Mouse (Mus musculus): ENCODE measurements around the gene Fbxl3. TPM values are rescaled to one million over a fixed set of nuclear protein-coding genes. Genes with fewer than 3 reads are reported as not detected.

The Fbxl3 gene
- total RNA-seq, 1 experiment: 32.6 TPM

DNA sequence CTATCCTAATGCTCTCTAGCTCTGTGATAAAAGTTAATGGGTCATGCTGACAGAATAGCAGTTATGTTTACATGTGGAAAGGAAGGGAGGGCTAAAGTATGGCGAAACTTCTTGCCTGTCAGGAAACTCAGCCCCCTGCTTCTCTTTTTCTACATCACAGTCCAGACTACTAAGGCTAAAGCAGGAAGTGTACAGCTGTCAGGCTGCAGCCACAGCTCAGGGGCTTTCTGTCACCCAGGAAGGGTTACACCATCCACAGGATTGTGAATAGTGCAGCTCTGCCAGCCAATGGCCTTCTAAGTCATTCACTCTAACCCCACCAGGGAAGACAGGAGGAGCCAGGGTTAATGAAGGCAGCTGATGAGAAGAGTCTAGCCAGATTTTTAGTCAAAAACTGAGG is 40.4 kb downstream of the Fbxl3 start:
- no peaks in the 10 kb centered on the region for H3K36me3 ChIP-seq (ENCODE audit: control insufficient read depth, insufficient read depth, low read length, poor library complexity, severe bottlenecking)
- in situ Hi-C loops (cut with MboI; ENCODE audit: low sequenced_read_pairs in 2 of 2, unreplicated experiment in 2 of 2): no loop called here

DNA sequence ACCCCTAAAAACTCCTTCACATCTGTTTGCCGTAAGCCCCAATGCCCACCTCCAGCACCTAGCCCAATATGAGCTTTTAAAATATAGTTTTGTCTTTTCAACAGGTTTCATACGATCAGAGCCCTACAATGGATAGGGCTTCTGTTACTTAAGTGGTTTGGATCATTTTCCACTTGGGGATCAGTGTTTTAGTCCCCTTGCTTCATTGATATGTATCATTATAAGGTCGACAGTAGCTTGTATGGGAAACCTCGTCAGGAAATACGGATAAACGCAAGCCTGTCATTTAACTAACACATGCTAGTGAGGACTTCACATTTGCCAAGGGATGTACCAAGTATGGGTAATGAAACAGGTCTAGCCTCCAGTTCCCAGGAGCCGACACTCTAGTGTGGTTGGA is 42.8 kb downstream of the Fbxl3 start:
- Histone ChIP-seq H3K4me1 (ENCODE audit: control insufficient read depth in 2 of 2, insufficient read depth in 2 of 2, low read length in 2 of 2, poor library complexity in 1 of 2) (peaks cover 0 to 3% of the 10 kb centered on the region in 2 experiments; a peak in 2 of 4 replicates), H3K27ac (ENCODE audit: insufficient read depth, low read depth, low read length, poor library complexity, severe bottlenecking) (no peak overlapping the region), H3K9me3 (ENCODE audit: control insufficient read depth, insufficient read depth, low read depth, low read length) (no peaks in the 10 kb centered on the region), H3K4me3 (ENCODE audit: insufficient read depth in 1 of 2, low read depth in 1 of 2, low read length in 2 of 2, poor library complexity in 1 of 2, severe bottlenecking in 1 of 2) (no peak overlapping the region), H3K9ac (ENCODE audit: insufficient read depth, low read depth, low read length, poor library complexity, severe bottlenecking) (no peak overlapping the region), H3K36me3 (ENCODE audit: control insufficient read depth, insufficient read depth, low read length, poor library complexity, severe bottlenecking) (no peaks in the 10 kb centered on the region)
- no peak for DNase-seq (ENCODE audit: low read depth, low spot score)
- no peak for TF ChIP-seq HCFC1 (IDR thresholded peaks at IDR 0.05; ENCODE audit: borderline replicate concordance, insufficient read depth, low read length)
- no peak for TF ChIP-seq ZNF384 (IDR thresholded peaks at IDR 0.05; ENCODE audit: low read depth, low read length)
- TF ChIP-seq MAFK (IDR thresholded peaks at IDR 0.05; ENCODE audit: insufficient read depth, low read depth, low read length): no peak
- TF ChIP-seq CHD2 (IDR thresholded peaks at IDR 0.05; ENCODE audit: low read depth, low read length): no peak
- TF ChIP-seq ZC3H11A (IDR thresholded peaks at IDR 0.05; ENCODE audit: borderline replicate concordance, low read depth, low read length): no peak
- in situ Hi-C loops (cut with MboI; ENCODE audit: low sequenced_read_pairs in 2 of 2, unreplicated experiment in 2 of 2): no loop called here

More for the DNA sequence above, 40.4 kb downstream of the Fbxl3 start:
- DNase-seq (ENCODE audit: low read depth, low spot score): no peak
- H3K4me3 ChIP-seq (ENCODE audit: insufficient read depth in 1 of 2, low read depth in 1 of 2, low read length in 2 of 2, poor library complexity in 1 of 2, severe bottlenecking in 1 of 2): 0 out of 4 replicates have a peak overlapping the region, but pooled peaks of 1 of the 2 experiments have one; percentile 11
- TF ChIP-seq MAFK (IDR thresholded peaks at IDR 0.05; ENCODE audit: insufficient read depth, low read depth, low read length): no peak
- TF ChIP-seq ZNF384 (IDR thresholded peaks at IDR 0.05; ENCODE audit: low read depth, low read length): no peak
- no peak for TF ChIP-seq ZC3H11A (IDR thresholded peaks at IDR 0.05; ENCODE audit: borderline replicate concordance, low read depth, low read length)
- TF ChIP-seq CHD2 (IDR thresholded peaks at IDR 0.05; ENCODE audit: low read depth, low read length): no peak
- no peak for TF ChIP-seq HCFC1 (IDR thresholded peaks at IDR 0.05; ENCODE audit: borderline replicate concordance, insufficient read depth, low read length)
- peaks cover 0 to 3% of the 10 kb centered on the region in 2 experiments; a peak in 2 of 4 replicates for H3K4me1 ChIP-seq (ENCODE audit: control insufficient read depth in 2 of 2, insufficient read depth in 2 of 2, low read length in 2 of 2, poor library complexity in 1 of 2)
- no peak overlapping the region for H3K27ac ChIP-seq (ENCODE audit: insufficient read depth, low read depth, low read length, poor library complexity, severe bottlenecking)
- no peak overlapping the region for H3K9ac ChIP-seq (ENCODE audit: insufficient read depth, low read depth, low read length, poor library complexity, severe bottlenecking)
- no peaks in the 10 kb centered on the region for H3K9me3 ChIP-seq (ENCODE audit: control insufficient read depth, insufficient read depth, low read depth, low read length)

DNA sequence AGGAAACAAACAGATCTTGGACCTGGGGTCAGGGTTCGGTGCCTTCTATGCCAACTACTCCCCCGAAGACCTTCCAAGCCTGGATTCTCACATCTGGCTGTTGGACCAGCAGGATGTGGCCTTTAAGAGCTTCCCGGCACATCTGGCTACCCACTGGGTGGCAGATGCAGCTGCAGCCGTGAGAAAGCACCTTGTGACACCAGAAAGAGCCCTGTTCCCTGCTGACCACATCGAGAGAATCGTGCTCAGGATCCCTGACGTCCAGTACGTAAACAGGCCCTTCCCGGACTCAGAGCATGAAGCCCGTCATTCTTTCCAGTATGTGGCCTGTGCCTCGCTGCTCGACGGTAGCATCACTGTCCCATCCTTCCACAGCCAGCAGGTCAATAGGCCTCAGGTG is 44.6 kb downstream of the Fbxl3 start:
- no peak overlapping the region for H3K27ac ChIP-seq (ENCODE audit: insufficient read depth, low read depth, low read length, poor library complexity, severe bottlenecking)
- H3K9me3 ChIP-seq (ENCODE audit: control insufficient read depth, insufficient read depth, low read depth, low read length): no peaks in the 10 kb centered on the region
- no peak for DNase-seq (ENCODE audit: low read depth, low spot score)
- TF ChIP-seq ZC3H11A (IDR thresholded peaks at IDR 0.05; ENCODE audit: borderline replicate concordance, low read depth, low read length): no peak
- no peak for TF ChIP-seq MAFK (IDR thresholded peaks at IDR 0.05; ENCODE audit: insufficient read depth, low read depth, low read length)
- TF ChIP-seq ZNF384 (IDR thresholded peaks at IDR 0.05; ENCODE audit: low read depth, low read length): no peak
- no peak for TF ChIP-seq HCFC1 (IDR thresholded peaks at IDR 0.05; ENCODE audit: borderline replicate concordance, insufficient read depth, low read length)
- TF ChIP-seq CHD2 (IDR thresholded peaks at IDR 0.05; ENCODE audit: low read depth, low read length): no peak
- in situ Hi-C loops (cut with MboI; ENCODE audit: low sequenced_read_pairs in 2 of 2, unreplicated experiment in 2 of 2): no loop called here
- H3K36me3 ChIP-seq (ENCODE audit: control insufficient read depth, insufficient read depth, low read length, poor library complexity, severe bottlenecking): no peaks in the 10 kb centered on the region
- peaks cover 0 to 3% of the 10 kb centered on the region in 2 experiments; a peak in 2 of 4 replicates for H3K4me1 ChIP-seq (ENCODE audit: control insufficient read depth in 2 of 2, insufficient read depth in 2 of 2, low read length in 2 of 2, poor library complexity in 1 of 2)
- no peak overlapping the region for H3K4me3 ChIP-seq (ENCODE audit: insufficient read depth in 1 of 2, low read depth in 1 of 2, low read length in 2 of 2, poor library complexity in 1 of 2, severe bottlenecking in 1 of 2)
- H3K9ac ChIP-seq (ENCODE audit: insufficient read depth, low read depth, low read length, poor library complexity, severe bottlenecking): no peak overlapping the region

DNA sequence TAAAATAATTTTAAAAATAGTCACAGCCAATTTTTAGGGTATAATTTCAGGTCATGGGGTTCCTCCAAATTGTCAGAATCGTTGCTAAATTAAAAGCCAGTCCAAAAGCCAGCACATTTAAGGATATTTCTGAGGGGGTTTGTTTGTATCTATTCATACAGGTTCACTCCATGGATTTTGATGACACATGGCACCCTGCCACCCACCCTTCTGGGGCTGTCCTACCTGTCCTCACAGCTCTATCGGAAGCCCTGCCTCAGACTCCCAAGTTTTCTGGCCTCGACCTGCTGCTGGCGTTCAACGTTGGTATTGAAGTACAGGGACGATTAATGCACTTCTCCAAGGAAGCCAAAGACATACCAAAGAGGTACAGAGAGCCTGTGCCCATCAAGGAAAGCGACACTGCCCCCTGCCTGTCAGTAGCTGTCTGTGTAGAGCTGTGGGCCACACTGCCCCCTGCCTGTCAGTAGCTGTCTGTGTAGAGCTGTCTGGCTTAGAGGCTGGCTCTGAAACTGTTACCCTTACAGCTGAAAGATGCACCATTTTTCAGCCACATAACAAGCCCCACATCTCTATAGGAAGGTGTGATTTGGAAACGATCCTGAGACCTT is 48.1 kb downstream of the Fbxl3 start:
- peak; percentile 76 for DNase-seq (ENCODE audit: low read depth, low spot score)
- no peaks in the 10 kb centered on the region for H3K9me3 ChIP-seq (ENCODE audit: control insufficient read depth, insufficient read depth, low read depth, low read length)
- TF ChIP-seq MAFK (IDR thresholded peaks at IDR 0.05; ENCODE audit: insufficient read depth, low read depth, low read length) (no peak), ZC3H11A (IDR thresholded peaks at IDR 0.05; ENCODE audit: borderline replicate concordance, low read depth, low read length) (peak; percentile 36; the same call in 1 of the 2 replicates), ZNF384 (IDR thresholded peaks at IDR 0.05; ENCODE audit: low read depth, low read length) (0 out of 2 replicates have a peak, but pooled peaks have one; percentile 13), HCFC1 (IDR thresholded peaks at IDR 0.05; ENCODE audit: borderline replicate concordance, insufficient read depth, low read length) (no peak), CHD2 (IDR thresholded peaks at IDR 0.05; ENCODE audit: low read depth, low read length) (no peak)
- in situ Hi-C loops (cut with MboI; ENCODE audit: low sequenced_read_pairs in 2 of 2, unreplicated experiment in 2 of 2): no loop called here
- no peaks in the 10 kb centered on the region for H3K36me3 ChIP-seq (ENCODE audit: control insufficient read depth, insufficient read depth, low read length, poor library complexity, severe bottlenecking)
- H3K9ac ChIP-seq (ENCODE audit: insufficient read depth, low read depth, low read length, poor library complexity, severe bottlenecking): no peak overlapping the region
- no peaks in the 10 kb centered on the region for H3K4me1 ChIP-seq (ENCODE audit: control insufficient read depth in 2 of 2, insufficient read depth in 2 of 2, low read length in 2 of 2, poor library complexity in 1 of 2)
- H3K4me3 ChIP-seq (ENCODE audit: insufficient read depth in 1 of 2, low read depth in 1 of 2, low read length in 2 of 2, poor library complexity in 1 of 2, severe bottlenecking in 1 of 2): no peak overlapping the region
- H3K27ac ChIP-seq (ENCODE audit: insufficient read depth, low read depth, low read length, poor library complexity, severe bottlenecking): no peak overlapping the region

All from ES-E14 (cell line).